Mouse (Mus musculus) gastrocnemius, postnatal 10 days (tissue): ENCODE measurements around the gene Abcf3. TPM values are rescaled to one million over a fixed set of nuclear protein-coding genes. Genes with fewer than 3 reads are reported as not detected.

Source experiments
- DNase-seq: peaks from one replicate; pipeline ENCODE4 v3.0.0; 2021; ENCODE audit warnings: mixed read lengths
- total RNA-seq, 2 experiments: library from RNA; stranded (reverse); gene quantifications; 2 replicates each; pipeline ENCODE4 v1.2.3; 2021

The Abcf3 gene
- total RNA-seq, 2 experiments from 2014 or later, result 51.8 to 52.5 TPM

DNA sequence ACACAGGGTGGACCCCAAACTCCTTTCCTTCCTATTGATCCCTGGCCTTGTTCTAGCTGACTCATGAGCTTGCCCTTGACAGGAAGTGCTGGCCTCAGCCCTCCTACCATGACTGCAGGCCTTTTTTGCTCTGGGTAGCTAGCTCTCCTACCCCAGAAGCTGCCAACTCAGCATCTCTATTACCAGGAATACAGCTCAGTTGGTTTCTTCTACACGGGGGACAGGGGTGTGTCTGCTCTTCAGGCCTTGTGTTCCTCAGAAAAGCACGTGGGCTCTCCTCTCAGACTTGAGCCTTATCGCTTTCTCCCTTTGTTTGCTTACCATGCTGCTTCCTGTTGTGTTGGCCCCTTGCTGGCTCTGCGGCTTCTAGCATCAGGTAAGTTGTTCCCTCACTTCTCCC lies 7.9 kb upstream of the Abcf3 start:
- no peak for DNase-seq

DNA sequence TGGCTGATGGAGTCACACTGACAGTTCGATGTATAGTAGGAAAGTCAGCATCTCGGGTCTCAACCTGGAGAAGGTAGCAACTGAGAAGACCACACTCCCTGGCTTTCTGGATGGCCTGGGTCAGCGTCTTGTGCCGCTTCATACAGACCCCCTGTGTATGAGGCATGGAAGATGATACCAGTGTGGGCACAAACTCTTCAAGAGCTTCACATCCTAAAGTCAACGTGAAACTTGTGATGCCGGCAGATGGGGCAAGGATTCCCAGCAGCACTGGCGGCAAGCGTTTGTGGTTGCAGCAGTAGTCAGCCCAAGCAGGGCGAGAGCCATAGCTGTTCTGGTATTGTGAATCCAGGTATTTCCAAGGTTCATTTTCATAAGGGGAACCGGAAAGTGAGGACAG lies 2.7 kb upstream of the Abcf3 start:
- DNase-seq, result no peak

DNA sequence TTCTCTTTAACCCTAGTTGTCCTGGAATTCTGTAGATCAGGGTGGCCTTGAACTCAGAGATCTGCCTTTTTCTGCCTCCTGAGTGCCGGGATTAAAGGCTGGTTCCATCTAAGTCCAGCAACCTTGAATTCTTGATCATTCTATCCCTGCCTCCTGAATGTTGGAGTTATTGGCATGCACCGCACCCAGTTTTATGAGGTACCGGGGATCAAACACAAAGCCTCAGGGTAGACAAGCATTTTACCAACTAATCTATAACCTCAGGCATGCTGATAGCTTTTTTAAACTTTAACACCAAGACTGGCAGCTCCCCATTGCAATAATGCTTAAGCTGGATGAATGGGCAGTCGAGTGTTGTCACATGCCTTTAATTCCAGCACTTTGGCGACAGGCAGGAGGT lies 954 bp upstream of the Abcf3 start:
- no peak for DNase-seq

DNA sequence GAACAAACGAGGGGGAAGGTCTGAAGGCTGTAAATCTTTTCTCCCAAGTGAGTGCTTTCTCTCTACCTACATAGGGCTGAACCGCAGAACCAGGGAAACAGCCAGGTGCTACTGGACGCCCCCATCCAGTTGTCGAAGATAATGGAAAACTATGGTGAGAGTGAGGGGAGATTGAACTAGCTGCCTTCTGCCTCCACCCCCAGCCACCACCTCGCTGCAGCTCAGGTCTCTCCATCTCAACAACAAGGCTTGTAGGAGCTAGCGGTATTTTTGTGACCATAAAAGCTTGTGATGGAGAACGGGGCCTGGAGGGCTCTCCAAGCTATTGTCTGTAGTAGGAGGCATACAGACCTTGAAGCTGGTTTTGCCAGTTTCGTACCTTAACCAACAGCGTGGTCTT lies 784 bp downstream of the Abcf3 start:
- DNase-seq, result no peak

DNA sequence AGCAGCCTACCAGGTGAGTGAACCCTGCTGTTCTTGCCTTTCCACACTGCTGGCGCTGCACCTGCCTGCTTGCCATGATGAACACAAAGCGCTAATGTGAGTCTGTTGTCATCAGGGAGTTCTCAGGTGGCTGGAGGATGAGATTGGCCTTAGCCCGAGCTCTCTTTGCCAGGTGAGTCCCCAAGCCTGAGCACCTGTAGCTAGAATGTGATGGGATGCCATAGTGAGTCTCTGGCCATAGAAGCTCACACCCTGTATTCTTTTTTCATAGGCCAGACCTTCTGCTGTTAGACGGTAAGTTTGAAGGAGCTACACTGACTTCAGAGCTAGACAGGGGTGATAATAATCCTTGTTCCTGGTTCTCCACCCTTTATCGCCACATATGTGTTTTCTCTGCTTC lies 3.3 kb downstream of the Abcf3 start:
- DNase-seq, result no peak

- no peak for DNase-seq
These were observed 4.2 kb downstream of the Abcf3 start for GRCm38 (mm10) chr16:20552594-20552993.

DNA sequence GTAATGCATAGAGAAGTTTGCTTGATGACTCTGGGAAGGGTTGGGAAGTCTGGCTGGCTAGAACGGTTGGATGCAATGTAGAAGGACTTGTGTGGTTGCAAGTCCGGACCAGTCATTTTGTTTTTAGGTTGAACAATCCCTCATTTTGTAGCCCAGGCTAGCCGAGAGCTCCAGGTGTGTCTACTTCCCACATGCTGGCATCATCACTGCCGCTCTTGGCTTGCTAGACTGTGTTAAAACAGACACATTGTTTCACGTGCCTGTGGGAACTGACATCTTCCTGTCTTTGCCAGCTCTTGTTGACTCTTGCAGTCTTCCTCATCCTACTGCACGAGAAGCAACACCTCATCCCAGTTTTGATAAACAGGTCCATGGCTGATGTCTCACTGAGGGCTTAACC lies 6.6 kb downstream of the Abcf3 start:
- DNase-seq, result no peak

DNA sequence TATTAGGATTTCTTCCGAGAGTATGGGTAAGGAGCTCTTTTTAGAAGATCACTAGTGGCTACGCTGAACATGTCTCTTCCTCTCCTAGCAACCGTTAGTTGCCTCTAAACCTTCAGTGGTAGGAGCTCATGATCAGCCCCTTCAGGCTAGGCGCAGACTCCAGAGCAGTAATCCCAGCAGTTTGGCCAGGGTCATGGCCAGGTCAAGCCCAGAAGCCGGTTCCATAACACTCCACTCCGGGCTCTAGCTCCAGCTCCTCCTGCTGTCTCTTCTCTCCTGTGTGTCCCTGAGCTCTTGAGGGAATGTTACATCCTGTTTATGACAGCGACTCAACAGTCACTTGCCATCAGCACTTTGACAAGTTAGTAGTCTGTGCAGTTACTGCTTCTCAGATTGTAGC lies 9.0 kb downstream of the Abcf3 start:
- no peak for DNase-seq

GRCm38 (mm10) chr16:20565075-20565474 lies 16.7 kb downstream of the Abcf3 start:
- DNase-seq, result no peak

GRCm38 (mm10) chr16:20589366-20589938 lies 41.1 kb downstream of the Abcf3 start, which contains the start of gene Vwa5b2:
Gene Vwa5b2 (plus strand): TSS chr16:20589471.
- DNase-seq, result no peak

GRCm38 (mm10) chr16:20589939-20590679 lies 41.7 kb downstream of the Abcf3 start:
- peak; percentile 21 for DNase-seq

- no peak for DNase-seq
These were observed 42.3 kb downstream of the Abcf3 start for GRCm38 (mm10) chr16:20590680-20591038.

DNA sequence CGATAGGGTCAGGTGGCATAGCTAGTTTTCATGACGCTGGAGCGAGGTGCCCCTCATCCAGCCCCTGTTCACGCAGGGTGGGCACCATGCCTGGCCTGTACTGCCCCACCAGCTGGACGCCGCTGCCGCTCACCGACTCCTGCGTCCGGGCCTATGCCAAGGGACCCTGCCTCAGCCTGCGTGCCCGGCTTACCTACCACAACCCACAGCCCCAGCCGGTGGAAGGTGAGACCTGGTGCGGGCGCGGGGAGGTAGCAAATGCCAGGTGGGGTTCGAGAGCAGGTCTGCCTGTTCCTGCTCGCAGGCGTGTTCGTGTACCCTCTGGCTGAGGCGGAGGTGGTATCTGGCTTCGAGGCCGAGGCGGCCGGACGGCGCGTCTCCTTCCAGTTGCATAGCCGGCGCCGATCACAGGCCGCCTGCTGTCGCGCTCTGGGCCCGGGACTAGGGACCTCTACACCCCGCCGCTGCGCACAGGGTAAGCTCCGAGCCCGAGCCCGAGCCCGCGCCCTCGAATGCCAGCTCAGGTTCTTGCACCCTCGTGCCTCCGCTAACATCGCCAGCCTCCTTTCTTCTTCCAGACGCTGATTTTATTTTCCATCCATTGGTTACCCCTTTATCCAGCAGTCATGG lies 42.8 kb downstream of the Abcf3 start:
- peak; percentile 15 for DNase-seq

GRCm38 (mm10) chr16:20595060-20595673 lies 46.8 kb downstream of the Abcf3 start:
- no peak for DNase-seq

DNA sequence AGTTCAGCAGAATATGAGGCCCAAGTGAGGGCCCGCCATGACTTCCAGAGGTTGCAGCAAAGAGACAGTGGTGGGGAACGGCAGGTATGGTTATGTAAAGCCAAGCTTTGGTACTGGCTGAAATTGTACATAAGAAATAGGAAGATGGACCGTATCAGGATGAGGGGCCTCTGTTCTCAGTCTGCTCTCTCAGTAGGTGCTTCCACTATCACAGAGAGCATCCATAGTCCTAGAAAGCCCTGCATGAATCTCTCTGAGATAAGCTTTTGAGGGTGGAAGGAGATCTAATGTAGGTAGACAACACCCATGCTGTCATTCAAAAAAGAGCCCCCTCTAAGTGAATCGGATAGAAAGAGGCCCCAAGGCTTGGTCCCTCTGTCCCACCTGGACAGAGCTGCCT lies 47.4 kb downstream of the Abcf3 start:
- DNase-seq, result no peak

DNA sequence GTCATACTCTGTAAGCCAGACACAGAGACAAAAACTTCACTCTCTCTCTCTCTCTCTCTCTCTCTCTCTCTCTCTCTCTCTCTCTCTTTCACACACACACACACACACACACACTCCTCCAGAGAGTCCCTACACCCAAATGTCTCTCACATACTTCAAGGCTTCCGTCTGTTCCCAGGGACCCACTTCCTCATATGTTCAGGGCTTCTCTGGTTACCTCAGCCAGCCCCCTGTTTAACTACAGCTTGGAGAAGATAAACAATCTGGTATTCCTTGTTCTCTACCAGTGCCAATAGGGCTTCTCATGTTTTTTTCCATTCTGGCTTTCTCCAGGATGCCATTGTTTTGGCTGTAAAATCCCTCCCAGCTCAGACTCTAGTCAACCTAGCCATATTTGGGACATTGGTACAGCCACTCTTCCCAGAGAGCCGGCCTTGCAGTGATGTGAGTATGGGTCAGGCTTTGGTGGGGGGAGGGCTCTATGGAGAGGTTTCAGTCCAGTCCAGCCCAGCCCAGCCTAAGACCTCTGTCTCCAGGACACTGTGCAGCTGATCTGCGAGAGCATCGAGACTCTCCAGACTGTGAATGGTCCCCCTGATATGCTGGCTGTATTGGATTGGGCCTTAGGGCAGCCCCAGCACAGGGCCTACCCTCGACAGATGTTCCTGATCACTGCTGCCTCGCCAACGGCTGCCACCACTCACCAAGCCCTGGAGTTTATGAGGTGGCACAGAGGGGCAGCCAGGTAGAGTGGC lies 48.5 kb downstream of the Abcf3 start:
- DNase-seq, result no peak

GRCm38 (mm10) chr16:20600511-20600910 lies 52.1 kb downstream of the Abcf3 start:
- DNase-seq, result no peak

DNA sequence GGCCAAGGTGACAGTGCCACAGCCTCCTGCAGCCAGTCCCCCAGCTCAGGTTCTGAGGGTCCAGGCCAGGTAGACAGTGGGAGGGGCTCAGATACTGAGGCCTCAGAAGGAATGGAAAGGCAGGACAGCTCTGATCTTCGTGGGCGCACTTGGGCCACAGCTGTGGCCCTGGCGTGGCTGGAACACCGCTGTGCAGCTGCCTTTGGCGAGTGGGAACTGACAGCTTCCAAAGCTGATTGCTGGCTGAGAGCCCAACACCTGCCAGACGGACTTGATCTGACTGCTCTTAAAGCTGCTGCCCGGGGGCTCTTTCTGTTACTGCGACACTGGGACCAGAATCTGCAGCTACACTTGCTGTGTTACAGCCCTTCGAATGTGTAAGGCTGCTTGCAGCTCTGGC lies 56.3 kb downstream of the Abcf3 start:
- DNase-seq, result peak; percentile 44

DNA sequence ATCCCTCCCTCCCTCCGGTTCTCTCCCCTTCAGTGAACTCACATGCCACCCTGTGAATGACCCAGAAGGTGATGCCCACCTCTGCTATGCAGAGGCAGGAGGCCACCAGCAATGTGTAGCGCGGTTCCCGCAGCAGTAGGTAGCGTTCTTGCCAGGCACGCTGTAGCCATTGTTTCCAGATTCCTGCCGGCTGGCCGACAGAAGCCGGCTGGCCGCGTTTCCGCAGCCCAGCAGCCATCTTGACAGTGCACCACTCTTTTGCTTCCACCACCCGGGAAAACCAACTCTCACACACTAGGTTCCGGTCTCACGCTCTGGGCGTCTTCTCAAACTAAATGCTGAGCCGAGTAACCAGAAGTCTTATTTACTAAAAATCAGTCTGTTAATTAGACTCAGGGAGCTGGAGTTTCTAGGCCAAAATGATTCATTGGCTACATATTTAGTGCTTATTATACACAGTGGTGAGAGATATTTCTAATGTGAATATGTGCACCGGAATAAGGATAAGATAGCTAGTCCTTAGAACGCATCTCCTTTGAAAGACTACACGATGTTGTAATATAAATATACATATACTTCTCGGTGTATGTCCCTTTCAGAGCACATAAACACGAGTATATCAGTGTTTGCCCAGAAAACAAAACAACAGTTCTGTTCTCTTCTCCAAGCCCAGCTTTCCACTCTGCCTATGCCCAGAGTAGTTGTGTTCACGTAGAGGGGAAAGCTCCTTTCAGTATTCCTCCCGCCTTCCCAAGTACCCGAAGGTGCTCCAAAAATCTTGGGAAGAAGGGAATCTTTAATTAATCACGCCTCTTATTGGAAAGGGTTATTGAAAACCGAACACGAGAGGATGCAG lies 62.4 kb downstream of the Abcf3 start:
- DNase-seq, result peak; percentile 69
